8 mouse cellular contexts compared by ENCODE assay signal in the genomic region with DNA sequence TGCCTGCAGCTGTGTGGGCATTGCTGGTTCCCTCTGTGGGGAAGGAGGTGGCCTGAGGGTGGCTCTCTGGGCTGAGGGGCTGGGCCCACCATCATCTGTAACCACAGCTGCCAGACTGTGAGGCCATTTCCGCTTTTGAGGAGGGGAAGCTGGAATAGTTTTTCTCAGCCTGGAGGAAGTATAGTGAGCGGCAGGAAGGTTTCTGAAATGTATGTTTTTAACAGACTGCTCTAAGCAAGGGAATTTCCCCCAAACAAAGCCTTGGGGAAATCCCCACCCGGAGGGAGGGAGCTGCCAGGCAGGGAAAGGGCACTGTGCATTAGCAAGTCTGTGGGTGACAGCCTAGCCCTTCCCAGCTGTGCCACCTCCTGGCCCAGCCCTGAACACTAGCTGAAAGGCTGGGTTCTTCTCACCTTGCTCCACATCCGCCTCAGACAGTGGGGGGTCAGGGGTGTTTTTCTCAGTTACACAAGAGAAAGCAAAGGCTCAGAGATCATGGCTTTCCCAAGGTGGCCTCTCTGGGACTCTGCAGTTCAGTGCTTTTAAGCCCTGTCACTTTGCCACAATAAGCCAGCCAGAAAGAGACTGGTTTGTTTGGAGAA. TPM values are rescaled to one million over a fixed set of nuclear protein-coding genes. Genes with fewer than 3 reads are reported as not detected.
A peak's percentile ranks its signal among the peaks of the same experiment; 100 is the strongest.
DNase-seq lines count a peak whose midpoint lies in the region; ATAC-seq and TF ChIP-seq lines count a peak whose summit lies in the region.

No protein-coding gene starts in this region.

- 7% methylated on average over 4 of the region's 4 CpGs for WGBS in limb, embryonic 11.5 days
- WGBS in midbrain, embryonic 12.5 days, result 4% methylated on average over 4 of the region's 4 CpGs
- WGBS in thymus, adult 2 months, result 0% methylated on average over 4 of the region's 4 CpGs

- no peaks in the 10 kb centered on the region for H3K36me3 ChIP-seq in limb, embryonic 11.5 days (ENCODE audit: control insufficient read depth, insufficient read depth, low read length)
- no peaks in the 10 kb centered on the region for H3K36me3 ChIP-seq in midbrain, embryonic 12.5 days
- H3K36me3 ChIP-seq in thymus, adult 2 months (ENCODE audit: control insufficient read depth, insufficient read depth, low read length), result no peaks in the 10 kb centered on the region

- no peaks in the 10 kb centered on the region for H3K27me3 ChIP-seq in limb, embryonic 11.5 days (ENCODE audit: control insufficient read depth, insufficient read depth, low read length)
- no peaks in the 10 kb centered on the region for H3K27me3 ChIP-seq in midbrain, embryonic 12.5 days
- H3K27me3 ChIP-seq in thymus, adult 2 months (ENCODE audit: control insufficient read depth, insufficient read depth, low read length), result no peaks in the 10 kb centered on the region

- TF ChIP-seq POLR2A in thymus, adult 2 months (IDR thresholded peaks at IDR 0.05; ENCODE audit: control insufficient read depth, extremely low read depth, insufficient read depth, low read length, poor library complexity), result no peak

- H3K4me2 ChIP-seq in limb, embryonic 11.5 days (ENCODE audit: low read depth, severe bottlenecking), result no peak overlapping the region
- peak overlapping the region; percentile 34 for H3K4me2 ChIP-seq in midbrain, embryonic 12.5 days (replicated peaks)

- intact Hi-C loops in heart, postnatal 10 days (cut with DNase I), result no loop called here

- ATAC-seq in limb, embryonic 11.5 days (ENCODE audit: insufficient number of reproducible peaks, low FRiP score, low TSS enrichment, low read depth), result peak; percentile 56; the same call in 1 of the 2 replicates
- ATAC-seq in midbrain, embryonic 12.5 days (ENCODE audit: low FRiP score, low read depth), result peak; percentile 38

- H3K4me1 ChIP-seq in limb, embryonic 11.5 days (ENCODE audit: control insufficient read depth, insufficient read depth, low read length), result peaks cover 29% of the 10 kb centered on the region
- peaks cover 78% of the 10 kb centered on the region for H3K4me1 ChIP-seq in midbrain, embryonic 12.5 days
- peaks cover 71% of the 10 kb centered on the region for H3K4me1 ChIP-seq in thymus, adult 2 months (replicated peaks; ENCODE audit: control insufficient read depth, insufficient read depth, low read length)

- H3K27ac ChIP-seq in limb, embryonic 11.5 days (replicated peaks; ENCODE audit: low read depth, low read length), result peak overlapping the region; percentile 87
- peak overlapping the region; percentile 74 for H3K27ac ChIP-seq in midbrain, embryonic 12.5 days (replicated peaks)
- H3K27ac ChIP-seq in thymus, adult 2 months (ENCODE audit: control insufficient read depth, insufficient read depth, low read length), result peak overlapping the region; percentile 95

- H3K9me3 ChIP-seq in limb, embryonic 11.5 days (ENCODE audit: control insufficient read depth, low read length), result no peaks in the 10 kb centered on the region
- no peaks in the 10 kb centered on the region for H3K9me3 ChIP-seq in midbrain, embryonic 12.5 days

- no peak overlapping the region for H3K4me3 ChIP-seq in limb, embryonic 11.5 days (ENCODE audit: low read depth, low read length)
- no peak overlapping the region for H3K4me3 ChIP-seq in midbrain, embryonic 12.5 days
- peak overlapping the region; percentile 21 for H3K4me3 ChIP-seq in thymus, adult 2 months (ENCODE audit: control insufficient read depth, insufficient read depth, low read length)

- peak overlapping the region; percentile 13; the same call in 1 of the 2 replicates for H3K9ac ChIP-seq in limb, embryonic 11.5 days (ENCODE audit: low read length)
- no peak overlapping the region for H3K9ac ChIP-seq in midbrain, embryonic 12.5 days (replicated peaks)

- DNase-seq in retina, postnatal 1 day, result peak; percentile 39
- no peak for DNase-seq in retina, embryonic 14.5 days (ENCODE audit: low spot score)
- DNase-seq in embryo, embryonic 9.5 days (ENCODE audit: extremely low spot score), result peak; percentile 42
- DNase-seq in heart, postnatal 10 days, result peak; percentile 71 to 74
- peak; percentile 60 for DNase-seq in limb, embryonic 11.5 days (ENCODE audit: low spot score)
- DNase-seq in thymus, adult 2 months, result peak; percentile 76
- no peak for DNase-seq in cerebellum, postnatal 36 days

- TF ChIP-seq CTCF in thymus, adult 2 months (IDR thresholded peaks at IDR 0.05; ENCODE audit: borderline replicate concordance, control insufficient read depth, extremely low read depth, insufficient read depth, low read length, poor library complexity), result no peak

RNA-seq across cellular contexts. Expression of a gene that starts 31.2 kb away (rescaled TPM):
- total RNA-seq in heart, postnatal 10 days (2021), result 10 to 100 TPM; 36.4 to 38.2 TPM
- polyA plus RNA-seq in limb, embryonic 11.5 days (2014; fragmentation: Nextera tagmentation; extraction: Ambion mirVana), result 0.15 TPM in 1 of 2 replicates, not detected in the other
- polyA plus RNA-seq in midbrain, embryonic 12.5 days (2016; fragmentation: Nextera tagmentation; extraction: Ambion mirVana), result 0.12 and 0.20 TPM in 2 replicates
- 2.7 and 4.1 TPM in 2 replicates for polyA plus RNA-seq in thymus, adult 2 months (2012; rRNA removed)

RNA-seq across cellular contexts. Expression of a gene that starts 47.7 kb away (rescaled TPM):
- total RNA-seq in heart, postnatal 10 days (2021), result 10 to 100 TPM; 51.3 to 52.6 TPM
- 25.6 and 25.8 TPM in 2 replicates for polyA plus RNA-seq in limb, embryonic 11.5 days (2014; fragmentation: Nextera tagmentation; extraction: Ambion mirVana)
- 22.6 and 24.1 TPM in 2 replicates for polyA plus RNA-seq in midbrain, embryonic 12.5 days (2016; fragmentation: Nextera tagmentation; extraction: Ambion mirVana)
- 10.3 and 13.7 TPM in 2 replicates for polyA plus RNA-seq in thymus, adult 2 months (2012; rRNA removed)

Comparison
In these comparisons a context has a peak if more than half of its experiments do, and no peak if none do; other contexts are left out.
1. DNase-seq: peak in retina, postnatal 1 day (single experiment), embryo, embryonic 9.5 days (single experiment), heart, postnatal 10 days (2 of 2), limb, embryonic 11.5 days (single experiment) and thymus, adult 2 months (single experiment); none in retina, embryonic 14.5 days (single experiment) and cerebellum, postnatal 36 days (0 of 2).
2. Peak in every context shown above with its lines, with median percentiles within 50 percentile points of each other: H3K27ac ChIP-seq.